Mouse (Mus musculus): ENCODE data around the gene Mtf1. TPM values are rescaled to one million over a fixed set of nuclear protein-coding genes. Genes with fewer than 3 reads are reported as not detected.

Gene Mtf1
- total and polyA plus RNA-seq, 2 experiments from 2014 or later, result 7.0 to 24.7 TPM

- Histone ChIP-seq H3K27me3 (ENCODE audit: insufficient read depth, low read length) (no peaks in the 10 kb centered on the region), H3K4me3 (ENCODE audit: low read depth, low read length) (no peak overlapping the region), H3K27ac (ENCODE audit: low read depth, low read length) (no peak overlapping the region), H3K4me2 (ENCODE audit: low read depth, low read length, poor library complexity, severe bottlenecking) (no peak overlapping the region), H3K36me3 (ENCODE audit: insufficient read depth, low read length) (no peaks in the 10 kb centered on the region), H3K9ac (replicated peaks; ENCODE audit: low read length, poor library complexity, severe bottlenecking) (no peak overlapping the region), H3K4me1 (ENCODE audit: insufficient read depth, low read length) (no peaks in the 10 kb centered on the region), H3K9me3 (ENCODE audit: low read length) (no peaks in the 10 kb centered on the region)
- TF ChIP-seq CTCF (IDR thresholded peaks at IDR 0.05), result peak; percentile 62
- WGBS, result 91% methylated on average over 1 of the region's 1 CpGs
- no peak for DNase-seq (ENCODE audit: low spot score)
- ATAC-seq (ENCODE audit: low FRiP score), result no peak
Observed at GRCm38 (mm10) chr4:124872719-124873118, 70.8 kb downstream of the Mtf1 start.

- H3K36me3 ChIP-seq (ENCODE audit: insufficient read depth, low read length), result 0 out of 2 replicates have a peak, but pooled peaks cover under 1% of the 10 kb centered on the region
- peak within 1 kb of the TSS; percentile 53 for H3K4me3 ChIP-seq (ENCODE audit: low read depth, low read length)
- 2% methylated on average over 11 of the region's 11 CpGs for WGBS
- no peaks in the 10 kb centered on the region; the same call in 1 of the 2 replicates for H3K4me1 ChIP-seq (ENCODE audit: insufficient read depth, low read length)
- peak within 1 kb of the TSS; percentile 60 for H3K9ac ChIP-seq (replicated peaks; ENCODE audit: low read length, poor library complexity, severe bottlenecking)
- H3K27me3 ChIP-seq (ENCODE audit: insufficient read depth, low read length), result no peaks in the 10 kb centered on the region
- H3K27ac ChIP-seq (ENCODE audit: low read depth, low read length), result peak within 1 kb of the TSS; percentile 77
- peak within 1 kb of the TSS; percentile 53 for H3K4me2 ChIP-seq (ENCODE audit: low read depth, low read length, poor library complexity, severe bottlenecking)
- H3K9me3 ChIP-seq (ENCODE audit: low read length), result 0 out of 2 replicates have a peak, but pooled peaks cover 3% of the 10 kb centered on the region
- ATAC-seq (ENCODE audit: low FRiP score), result no peak
- TF ChIP-seq CTCF (IDR thresholded peaks at IDR 0.05), result no peak
- DNase-seq (ENCODE audit: low spot score), result no peak
Observed at GRCm38 (mm10) chr4:124880599-124880998, 78.7 kb downstream of the Mtf1 start, which contains the start of gene Epha10. Gene Epha10, plus strand, starts transcription at chr4:124880899.

- peak; percentile 40; the same call in 1 of the 2 replicates for TF ChIP-seq CTCF (IDR thresholded peaks at IDR 0.05)
- Histone ChIP-seq H3K4me1 (ENCODE audit: insufficient read depth, low read length) (no peaks in the 10 kb centered on the region; the same call in 1 of the 2 replicates), H3K9ac (replicated peaks; ENCODE audit: low read length, poor library complexity, severe bottlenecking) (peak overlapping the region; percentile 60), H3K4me2 (ENCODE audit: low read depth, low read length, poor library complexity, severe bottlenecking) (peak overlapping the region; percentile 53), H3K9me3 (ENCODE audit: low read length) (0 out of 2 replicates have a peak, but pooled peaks cover 3% of the 10 kb centered on the region), H3K27ac (ENCODE audit: low read depth, low read length) (peak overlapping the region; percentile 77), H3K36me3 (ENCODE audit: insufficient read depth, low read length) (0 out of 2 replicates have a peak, but pooled peaks cover 4% of the 10 kb centered on the region), H3K27me3 (ENCODE audit: insufficient read depth, low read length) (no peaks in the 10 kb centered on the region), H3K4me3 (ENCODE audit: low read depth, low read length) (peak overlapping the region; percentile 53)
- 1% methylated on average over 36 of the region's 37 CpGs for WGBS
- peak; percentile 93 for ATAC-seq (ENCODE audit: low FRiP score)
- peak; percentile 96 for DNase-seq (ENCODE audit: low spot score)
Observed at GRCm38 (mm10) chr4:124881341-124881908, 79.5 kb downstream of the Mtf1 start.

- Histone ChIP-seq H3K36me3 (ENCODE audit: insufficient read depth, low read length) (0 out of 2 replicates have a peak, but pooled peaks cover 4% of the 10 kb centered on the region), H3K27me3 (ENCODE audit: insufficient read depth, low read length) (no peaks in the 10 kb centered on the region), H3K9ac (replicated peaks; ENCODE audit: low read length, poor library complexity, severe bottlenecking) (peak overlapping the region; percentile 60), H3K27ac (ENCODE audit: low read depth, low read length) (peak overlapping the region; percentile 65), H3K4me2 (ENCODE audit: low read depth, low read length, poor library complexity, severe bottlenecking) (peak overlapping the region; percentile 53), H3K4me3 (ENCODE audit: low read depth, low read length) (peak overlapping the region; percentile 53), H3K9me3 (ENCODE audit: low read length) (0 out of 2 replicates have a peak, but pooled peaks cover 3% of the 10 kb centered on the region), H3K4me1 (ENCODE audit: insufficient read depth, low read length) (no peaks in the 10 kb centered on the region; the same call in 1 of the 2 replicates)
- 0 out of 2 replicates have a peak, but pooled peaks have one; percentile 7 for ATAC-seq (ENCODE audit: low FRiP score)
- TF ChIP-seq CTCF (IDR thresholded peaks at IDR 0.05), result no peak
- DNase-seq (ENCODE audit: low spot score), result no peak
- WGBS, result under 1% methylated on average over 37 of the region's 37 CpGs
Observed at GRCm38 (mm10) chr4:124882151-124882729, 80.3 kb downstream of the Mtf1 start.

- H3K4me3 ChIP-seq (ENCODE audit: low read depth, low read length), result no peak overlapping the region
- no peak overlapping the region for H3K4me2 ChIP-seq (ENCODE audit: low read depth, low read length, poor library complexity, severe bottlenecking)
- 0 out of 2 replicates have a peak, but pooled peaks cover 4% of the 10 kb centered on the region for H3K36me3 ChIP-seq (ENCODE audit: insufficient read depth, low read length)
- TF ChIP-seq CTCF (IDR thresholded peaks at IDR 0.05), result no peak
- no peak for DNase-seq (ENCODE audit: low spot score)
- no peaks in the 10 kb centered on the region; the same call in 1 of the 2 replicates for H3K4me1 ChIP-seq (ENCODE audit: insufficient read depth, low read length)
- no peak overlapping the region for H3K27ac ChIP-seq (ENCODE audit: low read depth, low read length)
- no peak for ATAC-seq (ENCODE audit: low FRiP score)
- H3K9me3 ChIP-seq (ENCODE audit: low read length), result no peaks in the 10 kb centered on the region
- H3K27me3 ChIP-seq (ENCODE audit: insufficient read depth, low read length), result no peaks in the 10 kb centered on the region
- WGBS, result 63% methylated on average over 7 of the region's 7 CpGs
- no peak overlapping the region for H3K9ac ChIP-seq (replicated peaks; ENCODE audit: low read length, poor library complexity, severe bottlenecking)
Observed at GRCm38 (mm10) chr4:124888702-124889101, 86.8 kb downstream of the Mtf1 start.

DNA sequence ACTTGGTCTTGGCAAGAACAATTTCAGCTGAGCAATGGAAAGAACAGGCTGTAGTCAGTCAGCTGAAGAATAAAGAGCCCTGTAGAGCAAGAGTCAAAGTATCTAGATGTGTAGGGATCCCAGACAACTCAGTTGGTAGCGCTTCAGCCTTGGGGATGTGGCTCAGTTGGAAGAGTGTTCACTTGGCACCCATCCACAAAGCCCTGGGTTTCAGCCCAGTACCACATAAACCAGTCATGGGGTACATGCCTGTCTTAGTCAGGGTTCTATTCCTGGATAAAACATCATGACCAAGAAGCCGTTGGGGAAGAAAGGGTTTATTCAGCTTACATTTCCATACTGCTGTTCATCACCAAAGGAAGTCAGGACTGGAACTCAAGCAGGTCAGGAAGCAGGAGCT is 88.0 kb downstream of the Mtf1 start:
- Histone ChIP-seq H3K27ac (ENCODE audit: low read depth, low read length) (no peak overlapping the region), H3K4me2 (ENCODE audit: low read depth, low read length, poor library complexity, severe bottlenecking) (no peak overlapping the region), H3K27me3 (ENCODE audit: insufficient read depth, low read length) (no peaks in the 10 kb centered on the region), H3K4me1 (ENCODE audit: insufficient read depth, low read length) (0 out of 2 replicates have a peak, but pooled peaks cover 3% of the 10 kb centered on the region), H3K9me3 (ENCODE audit: low read length) (no peaks in the 10 kb centered on the region), H3K36me3 (ENCODE audit: insufficient read depth, low read length) (0 out of 2 replicates have a peak, but pooled peaks cover 4% of the 10 kb centered on the region), H3K9ac (replicated peaks; ENCODE audit: low read length, poor library complexity, severe bottlenecking) (no peak overlapping the region), H3K4me3 (ENCODE audit: low read depth, low read length) (no peak overlapping the region)
- no peak for TF ChIP-seq CTCF (IDR thresholded peaks at IDR 0.05)
- DNase-seq (ENCODE audit: low spot score) (no peak), ATAC-seq (ENCODE audit: low FRiP score) (no peak)
- WGBS, result 88% methylated on average over 2 of the region's 2 CpGs
